Mouse (Mus musculus) adrenal gland, adult 18-20 months (tissue): Measurements from ENCODE around the gene Pde4dip. TPM values are rescaled to one million over a fixed set of nuclear protein-coding genes. Genes with fewer than 3 reads are reported as not detected.

ENCODE experiments used
- DNase-seq, 2 experiments: peaks; one replicate each; pipeline ENCODE4 v3.0.0; 2021 to 2022; ENCODE audit warnings: low spot score in 2 of 2
- total RNA-seq, 2 experiments: library from RNA; stranded (reverse); gene quantifications; 1 replicate in 1 of 2; 2 replicates in 1 of 2; pipeline ENCODE4 v1.2.3; 2021

The Pde4dip gene
- total RNA-seq, 2 experiments from 2014 or later: 24.8 to 32.6 TPM

DNA sequence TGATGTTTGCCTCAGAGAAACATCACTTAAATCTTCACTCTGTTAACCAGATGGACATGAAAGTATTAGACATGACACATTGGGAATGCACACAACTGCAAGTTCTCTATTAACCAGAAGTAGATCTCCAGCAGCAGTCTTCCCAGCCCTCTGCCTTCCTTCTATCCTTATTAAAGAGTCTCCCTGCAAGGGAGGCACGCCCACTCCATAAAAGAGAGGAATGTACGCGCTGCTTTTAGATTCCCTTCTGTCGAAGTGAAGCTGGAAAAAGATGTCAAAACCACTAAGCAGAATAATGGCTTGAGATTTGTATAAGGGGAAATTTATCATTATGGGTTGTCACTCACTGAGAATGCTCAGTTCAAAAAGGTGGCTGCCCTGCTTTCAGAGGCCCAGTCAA, 42.1 kb downstream of the Pde4dip start:
- DNase-seq: no peak

DNA sequence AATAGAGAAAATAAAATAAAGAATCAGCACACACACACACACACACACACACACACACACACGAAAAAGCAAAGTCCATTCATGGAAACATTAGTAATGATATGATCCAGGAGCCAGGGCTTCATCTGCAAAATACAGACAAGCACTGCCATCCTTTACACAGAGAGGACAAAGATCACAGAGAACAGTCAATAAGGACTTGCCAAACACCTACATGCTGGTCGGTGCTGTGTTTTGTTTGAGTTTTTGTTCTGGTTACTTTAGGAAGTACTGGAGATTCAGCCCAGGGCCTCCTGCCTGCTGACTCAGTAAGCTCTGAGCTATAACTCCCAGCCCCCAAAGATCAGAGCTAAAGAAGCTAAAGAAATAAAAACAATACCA, 43.7 kb downstream of the Pde4dip start:
- DNase-seq: no peak

DNA sequence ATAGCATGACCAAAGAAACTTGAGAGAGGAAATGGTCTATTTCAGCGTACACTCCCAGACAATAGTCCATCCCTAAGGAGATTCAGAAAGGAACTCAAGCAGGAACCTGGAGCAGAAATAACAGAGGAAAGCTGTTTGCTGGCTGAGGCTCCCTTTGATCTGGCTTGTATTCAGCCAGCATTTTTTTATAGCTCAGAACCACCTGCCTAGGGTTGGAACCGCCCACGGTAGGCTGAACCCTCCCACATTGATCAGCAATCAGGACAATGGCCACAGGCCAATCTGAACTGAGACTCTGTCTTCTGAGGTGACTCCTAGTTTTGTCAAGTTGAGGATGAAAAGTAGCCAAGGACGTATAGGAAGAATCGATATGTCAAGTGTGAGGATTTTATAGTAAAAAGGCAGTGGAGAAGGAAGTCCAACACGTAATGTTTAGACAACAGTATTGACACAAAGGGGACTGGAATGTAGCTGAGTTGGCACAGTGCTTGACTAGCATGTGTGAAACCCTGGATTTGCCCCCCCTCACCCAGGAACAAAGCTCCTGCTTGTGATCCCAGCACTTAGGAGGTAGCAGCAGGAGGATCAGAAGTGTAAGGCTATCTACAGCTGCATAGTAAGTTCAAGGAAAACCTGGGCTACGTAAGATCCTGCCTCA, 44.2 kb downstream of the Pde4dip start:
- DNase-seq: no peak

DNA sequence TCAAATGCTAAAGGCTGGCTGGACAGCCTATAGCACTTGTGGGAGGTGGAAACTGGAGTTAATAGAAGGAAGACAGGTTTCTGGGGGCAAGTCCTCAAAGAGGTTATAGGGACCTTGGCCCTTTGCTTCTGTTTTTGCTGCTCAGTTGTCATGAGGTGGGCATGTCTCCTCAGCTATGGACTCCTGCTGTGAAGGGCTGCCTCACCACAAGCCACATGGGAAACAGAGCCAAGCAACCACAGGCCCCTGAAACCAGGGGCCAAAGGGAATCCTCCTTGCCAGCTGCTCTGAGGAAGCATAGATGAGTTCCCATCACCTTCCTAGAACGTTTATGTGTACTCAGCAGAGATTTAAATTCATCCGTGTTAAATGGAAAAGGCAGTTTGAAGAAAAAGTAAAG, 45.9 kb downstream of the Pde4dip start:
- DNase-seq: no peak

DNA sequence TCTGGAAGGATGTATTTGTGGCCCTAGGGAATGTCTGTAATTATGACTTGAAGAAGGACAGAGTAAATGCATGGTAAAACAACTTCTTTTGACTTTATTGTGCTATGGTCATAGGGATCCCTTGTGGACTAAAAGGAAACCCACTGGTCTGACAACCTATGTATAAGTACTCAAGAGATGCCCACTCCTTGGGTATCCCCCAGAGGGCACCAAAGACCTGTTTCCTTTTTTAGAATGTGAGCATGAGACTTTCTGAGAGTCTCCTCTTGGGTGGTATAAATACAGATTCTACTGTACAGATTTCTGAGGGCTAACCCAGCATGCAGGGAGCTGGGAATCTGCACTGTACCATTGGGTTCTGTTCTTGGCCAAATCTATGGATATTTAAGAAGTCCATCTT, 48.1 kb downstream of the Pde4dip start:
- DNase-seq: no peak

DNA sequence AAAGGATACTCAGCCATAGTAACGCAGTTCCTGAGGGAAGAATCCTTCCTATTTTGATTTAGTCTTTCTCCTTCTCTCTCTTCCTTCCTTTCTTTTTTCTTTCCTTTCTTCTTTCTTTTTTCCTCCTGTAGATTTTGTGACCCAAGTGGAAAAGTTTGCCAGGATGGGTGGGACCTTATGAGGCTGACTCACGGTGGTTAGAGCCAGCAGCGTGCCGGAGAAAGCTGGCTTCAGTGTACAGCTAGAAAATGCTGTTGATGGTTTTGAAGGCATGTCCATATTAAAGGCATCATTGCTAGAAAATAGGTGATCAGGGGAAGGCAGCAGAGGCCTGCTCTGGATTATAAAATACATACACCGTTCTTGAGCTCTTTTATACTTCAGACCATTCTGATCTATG, 52.6 kb downstream of the Pde4dip start:
- no peak for DNase-seq

DNA sequence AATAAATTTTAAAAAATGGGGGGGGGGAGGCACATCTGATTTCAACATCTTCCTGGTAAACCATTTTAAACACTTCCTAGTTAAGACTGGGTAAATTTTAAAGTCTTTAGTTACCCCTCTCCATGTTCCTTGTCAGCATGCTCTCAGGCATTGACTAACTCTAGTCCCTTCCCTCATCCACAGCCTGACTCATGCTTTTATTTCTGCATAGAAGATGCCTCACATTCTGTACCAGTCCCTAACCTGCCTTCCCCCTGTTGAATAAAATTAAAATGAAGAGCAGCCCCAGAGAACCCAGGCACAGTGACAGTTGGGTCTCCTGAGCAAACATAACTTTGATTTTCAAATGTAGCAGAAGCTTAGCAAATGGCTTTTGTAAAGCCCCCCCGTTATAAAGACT, 53.9 kb downstream of the Pde4dip start:
- DNase-seq: no peak

DNA sequence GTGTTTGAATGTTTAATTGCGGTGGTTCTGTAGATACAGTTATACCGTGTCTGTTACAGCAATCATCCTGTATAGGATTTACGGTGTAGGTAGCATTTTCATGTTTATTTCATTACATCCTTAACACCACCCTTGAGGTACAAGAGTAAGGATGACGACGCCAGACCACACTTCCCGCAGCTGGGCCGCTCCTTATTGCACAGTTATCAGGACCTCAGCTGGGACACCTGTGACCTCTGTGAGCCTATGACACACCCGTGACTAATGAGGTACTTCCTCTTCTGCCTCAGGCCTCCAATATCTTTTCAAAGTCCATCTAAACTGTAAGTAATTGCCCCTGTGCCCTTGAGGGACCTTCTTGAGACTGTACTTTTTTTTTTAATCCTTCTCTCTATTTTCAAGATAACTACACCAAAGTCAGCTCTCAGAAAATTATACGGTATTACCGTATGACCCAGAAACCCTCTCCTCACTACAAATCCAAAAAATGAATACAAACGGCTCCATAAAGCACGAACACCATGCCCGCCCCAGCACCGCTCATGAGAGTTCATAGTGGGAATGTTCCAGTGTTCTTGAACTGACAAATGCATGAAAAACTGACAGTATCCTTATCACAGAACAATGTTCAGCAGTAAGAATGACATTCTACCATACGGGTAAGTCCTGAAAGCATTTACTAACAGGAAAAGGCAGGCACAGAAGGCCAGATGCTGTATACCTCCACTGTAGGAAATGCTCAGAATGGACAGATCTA, 56.8 kb downstream of the Pde4dip start:
- no peak for DNase-seq

DNA sequence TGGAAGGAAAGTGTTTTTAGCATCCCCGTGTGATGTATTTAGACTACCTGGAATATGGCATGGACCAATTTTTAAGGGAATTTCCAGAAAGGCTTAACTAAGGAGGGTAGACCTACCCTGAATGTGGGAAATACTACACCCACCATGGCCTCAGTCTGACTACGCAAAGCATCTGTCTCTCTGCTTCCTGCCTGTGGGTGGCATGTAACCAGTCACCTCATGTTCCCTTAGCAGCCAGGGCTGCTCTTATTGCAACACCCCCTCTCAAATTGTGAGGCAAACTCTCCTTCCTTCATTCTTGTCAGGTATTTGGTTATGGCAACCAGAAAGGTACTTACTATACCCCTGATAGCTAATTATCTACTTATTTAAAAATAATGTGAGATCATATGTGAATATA, 57.9 kb downstream of the Pde4dip start:
- no peak for DNase-seq

DNA sequence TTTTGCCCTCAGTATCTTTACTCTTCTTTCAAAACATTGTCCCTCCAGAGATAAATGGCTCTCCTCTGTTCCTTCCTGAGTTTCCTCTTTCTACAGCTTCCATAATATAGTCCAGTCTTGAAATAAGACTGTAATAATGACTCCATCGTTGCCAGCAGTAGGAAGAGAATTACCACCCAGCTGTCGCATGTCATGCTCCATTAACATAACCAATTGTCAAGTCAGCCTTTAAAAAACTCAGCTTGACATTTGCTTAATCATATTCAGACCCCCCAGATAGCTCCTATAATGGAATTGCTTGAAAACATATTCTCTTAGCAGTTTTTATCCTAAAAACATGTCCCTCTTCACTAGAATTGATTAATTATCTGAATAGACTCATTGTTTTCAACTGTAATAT, 58.4 kb downstream of the Pde4dip start:
- DNase-seq: no peak

DNA sequence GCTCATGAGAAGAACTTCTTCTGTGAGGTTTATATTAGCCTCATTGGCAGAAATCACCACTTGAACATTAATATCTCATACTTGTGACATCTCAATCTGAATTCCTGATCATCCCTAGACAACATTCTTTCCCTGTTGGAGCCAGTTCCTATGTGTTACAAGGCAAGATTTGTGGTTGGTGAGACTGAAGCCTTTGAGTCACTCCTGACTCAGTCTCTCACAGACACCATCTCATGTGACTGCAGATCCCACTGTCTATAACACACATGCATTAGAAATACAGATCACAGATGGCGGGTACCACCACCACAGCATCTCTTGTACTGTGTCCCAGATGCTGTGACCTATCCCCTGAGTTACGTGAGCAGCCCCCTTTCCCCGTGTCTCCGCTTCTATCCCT, 60.2 kb downstream of the Pde4dip start:
- DNase-seq: no peak

DNA sequence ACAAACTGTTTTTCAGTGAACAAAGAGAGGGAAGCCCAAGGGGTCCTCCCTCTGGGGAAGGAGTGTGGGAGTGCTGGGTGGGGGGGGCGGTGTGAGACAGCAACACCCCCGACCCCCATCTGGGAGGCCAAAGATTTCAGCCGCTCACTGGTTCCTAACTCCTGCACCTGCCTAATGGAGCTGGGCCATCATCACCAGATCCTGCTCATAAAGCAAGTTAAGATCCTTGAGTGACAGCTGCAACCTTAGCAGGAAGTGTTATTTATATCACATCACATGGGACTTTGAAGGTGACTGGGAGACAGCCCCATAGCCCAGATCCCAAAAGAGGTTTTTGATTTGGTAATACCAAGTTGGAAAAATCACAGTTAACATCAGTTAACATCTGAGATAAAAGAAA, 63.3 kb downstream of the Pde4dip start:
- no peak for DNase-seq

DNA sequence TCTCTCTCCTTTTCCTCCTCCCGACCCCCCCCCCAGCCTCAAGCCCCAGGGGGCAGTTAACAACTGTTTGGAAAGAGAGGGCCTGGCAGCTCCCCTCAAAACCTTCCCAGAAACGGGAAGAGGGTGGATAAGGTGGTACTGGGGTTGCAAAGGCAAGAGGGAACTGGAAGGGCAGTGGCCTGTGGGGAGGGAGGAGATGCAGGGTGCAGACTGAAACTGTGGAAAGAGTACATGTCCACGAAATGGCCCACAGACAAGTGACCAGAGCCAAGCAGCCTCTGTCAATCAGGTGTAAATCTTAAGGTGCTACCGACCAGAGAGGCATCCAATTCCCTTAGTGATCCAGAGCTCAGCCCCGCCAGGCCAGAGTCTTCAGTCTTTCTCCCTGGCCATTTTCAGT, 63.8 kb downstream of the Pde4dip start:
- DNase-seq: no peak

DNA sequence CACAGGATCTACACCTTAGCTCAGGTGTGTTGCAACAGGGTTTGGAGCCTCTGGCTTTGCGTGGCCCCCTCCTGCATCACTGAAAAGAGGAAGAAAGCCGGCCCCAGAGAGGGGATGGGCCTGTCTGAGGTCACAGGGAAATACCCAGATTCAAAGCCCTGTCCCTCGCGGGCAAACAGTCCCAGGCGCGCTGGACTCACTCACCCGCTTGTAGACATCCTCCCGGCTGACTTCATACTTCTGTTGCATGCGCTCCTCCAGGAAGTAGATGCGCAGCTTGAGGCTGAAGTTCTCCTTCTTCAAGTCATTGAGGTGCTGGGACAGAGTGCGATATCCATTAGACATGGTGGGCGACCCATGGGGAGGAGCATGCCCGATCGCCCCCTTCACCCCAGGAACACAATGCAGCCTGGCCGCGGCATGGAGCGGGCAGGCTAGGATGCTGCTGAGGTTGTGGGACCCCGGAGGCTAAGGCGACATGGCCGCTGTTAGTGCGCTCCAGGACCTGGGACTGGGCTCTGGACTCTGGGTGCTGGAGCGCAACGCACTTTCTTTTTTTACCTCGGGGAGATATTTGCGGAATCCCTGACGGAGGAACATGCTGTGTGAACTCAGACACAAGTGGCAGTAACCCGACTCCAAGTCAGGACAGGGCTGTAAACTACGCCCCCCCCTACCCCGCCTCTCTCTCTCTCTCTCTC, 64.3 kb downstream of the Pde4dip start:
- DNase-seq: no peak

DNA sequence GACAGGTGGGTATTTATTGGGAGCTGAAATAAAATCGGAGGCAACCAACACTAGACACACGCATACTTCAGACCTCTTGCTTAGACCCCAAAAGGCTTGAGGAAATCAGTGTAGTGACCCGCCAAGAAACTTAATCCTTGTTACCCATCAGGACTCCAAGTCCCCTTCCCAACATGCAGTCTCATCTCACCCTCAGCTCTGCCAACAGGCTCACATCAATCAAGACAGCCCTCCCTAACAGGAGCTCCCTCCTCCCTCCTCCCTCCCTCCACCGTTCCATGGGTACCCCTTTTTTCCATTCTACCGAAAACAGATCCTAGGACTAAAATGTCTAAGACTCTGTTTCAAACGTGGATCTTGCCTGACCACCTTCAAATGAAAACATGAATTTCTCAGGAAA, 65.1 kb downstream of the Pde4dip start:
- DNase-seq: no peak

DNA sequence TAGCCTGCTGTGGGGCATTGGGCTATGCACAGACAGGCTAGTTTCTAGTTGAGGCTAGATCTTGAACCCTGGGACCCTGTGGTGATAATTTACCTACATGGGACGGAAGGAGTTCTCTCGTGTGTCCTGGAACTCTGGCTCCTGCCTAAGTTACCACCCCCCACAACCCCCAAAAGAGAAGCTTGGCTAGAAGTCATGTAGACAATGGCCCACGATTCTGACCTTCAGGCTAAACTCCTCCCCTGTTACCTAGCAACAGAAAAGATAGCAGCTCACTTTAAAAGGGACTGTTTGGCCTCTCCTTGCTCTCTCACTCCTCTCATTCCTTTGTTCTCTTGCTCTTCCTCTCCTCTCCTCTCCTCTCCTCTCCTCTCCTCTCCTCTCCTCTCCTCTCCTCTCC, 69.5 kb downstream of the Pde4dip start:
- DNase-seq: no peak

DNA sequence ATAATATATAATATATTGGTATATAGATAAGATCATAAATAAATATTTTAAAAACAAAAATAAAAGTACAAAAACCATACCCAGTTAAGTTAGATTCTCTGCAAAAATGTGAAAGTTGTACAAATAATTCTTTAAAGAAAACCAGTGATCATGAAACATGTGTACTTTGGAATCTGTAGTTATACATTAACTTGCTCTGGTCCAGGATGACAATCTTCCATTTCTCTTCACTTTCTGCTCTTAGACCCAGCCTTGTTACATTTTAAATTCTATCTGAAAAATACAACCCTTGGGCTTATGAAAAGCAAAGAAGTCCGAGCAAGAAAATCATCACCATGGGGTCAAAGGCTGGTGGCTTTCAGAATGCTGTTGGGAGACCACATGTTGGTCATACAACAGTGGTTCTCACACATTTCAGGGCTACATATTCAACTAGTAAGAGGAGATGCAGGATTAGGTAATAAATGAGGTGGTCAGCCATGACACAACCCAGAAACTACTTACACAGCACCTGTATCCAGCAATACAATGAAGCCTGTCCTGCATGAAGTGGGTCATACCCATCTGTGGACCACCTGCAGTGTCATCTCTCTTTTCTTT, 70.0 kb downstream of the Pde4dip start:
- no peak for DNase-seq

DNA sequence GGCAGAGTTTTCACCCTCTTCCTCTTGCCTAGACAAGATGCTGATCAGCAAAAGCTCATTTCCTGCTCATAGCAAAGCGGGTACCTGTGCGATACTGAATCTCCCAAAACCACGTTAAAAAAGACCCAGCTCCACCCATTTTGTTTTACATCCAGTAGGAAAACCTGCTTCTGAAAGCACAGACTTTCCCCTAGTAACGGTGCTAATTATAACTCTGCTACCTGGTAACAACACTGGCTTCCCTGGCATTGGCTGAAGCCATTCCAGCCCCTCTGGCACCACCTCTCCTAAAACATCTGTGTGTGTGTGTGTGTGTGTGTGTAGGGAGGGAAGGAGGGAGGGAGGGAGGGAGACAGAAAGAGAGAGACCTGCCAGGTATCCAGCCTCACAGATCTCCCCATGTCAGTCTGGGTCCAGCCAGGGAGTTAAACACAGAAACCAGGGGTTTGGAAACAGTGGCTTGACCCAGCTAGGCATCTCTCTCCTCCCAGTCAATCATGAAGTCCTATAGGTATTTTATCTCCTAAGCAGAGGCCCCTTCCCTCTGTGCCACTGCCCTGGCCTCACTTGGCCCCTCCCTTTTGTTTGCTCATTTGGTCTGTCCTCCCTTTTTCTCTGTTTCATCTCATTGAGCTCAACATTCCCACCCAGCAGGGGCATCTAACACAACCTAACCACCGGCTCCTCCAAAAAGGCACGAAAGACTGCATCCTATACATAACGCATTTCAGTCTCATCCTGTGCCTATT, 76.7 kb downstream of the Pde4dip start:
- DNase-seq: no peak

DNA sequence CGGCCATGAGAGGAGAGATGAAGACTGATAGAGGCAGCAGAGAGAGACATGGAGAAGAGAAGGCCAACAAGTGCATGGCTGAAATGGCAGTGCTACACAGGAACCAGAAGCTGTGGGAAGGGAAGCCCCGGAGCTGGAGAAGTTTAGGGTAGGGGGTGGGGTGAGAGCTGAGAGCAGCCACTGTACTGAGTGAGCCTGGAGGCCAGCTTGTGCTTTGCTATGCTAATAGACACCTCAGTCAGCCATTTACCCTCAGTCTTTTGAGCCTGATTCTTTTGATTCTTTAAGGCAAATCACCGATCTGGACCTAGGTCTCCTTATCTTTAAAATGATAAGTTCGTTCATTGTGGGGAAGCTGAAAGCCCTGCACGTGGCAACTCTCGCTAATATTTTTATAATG, 77.3 kb downstream of the Pde4dip start:
- DNase-seq: no peak

DNA sequence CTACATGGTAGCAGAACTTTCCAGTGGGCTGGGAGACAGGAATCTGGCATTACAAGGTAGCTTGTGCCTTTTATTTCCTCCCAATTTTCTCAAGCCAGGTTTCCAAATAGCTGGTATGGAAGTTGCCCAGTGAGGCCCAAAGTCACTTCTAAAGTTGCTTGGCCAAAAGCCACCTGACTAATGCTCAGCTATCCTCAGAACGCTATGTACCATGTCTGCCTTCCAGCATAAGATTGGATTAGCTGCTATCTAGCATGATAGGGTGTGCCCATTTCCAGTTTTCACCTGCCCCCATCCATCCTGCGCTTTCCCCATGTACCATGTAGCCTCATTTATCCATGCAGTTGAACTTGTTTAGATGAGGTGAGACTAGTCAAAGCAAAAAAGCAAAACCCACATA, 78.2 kb downstream of the Pde4dip start:
- no peak for DNase-seq

DNA sequence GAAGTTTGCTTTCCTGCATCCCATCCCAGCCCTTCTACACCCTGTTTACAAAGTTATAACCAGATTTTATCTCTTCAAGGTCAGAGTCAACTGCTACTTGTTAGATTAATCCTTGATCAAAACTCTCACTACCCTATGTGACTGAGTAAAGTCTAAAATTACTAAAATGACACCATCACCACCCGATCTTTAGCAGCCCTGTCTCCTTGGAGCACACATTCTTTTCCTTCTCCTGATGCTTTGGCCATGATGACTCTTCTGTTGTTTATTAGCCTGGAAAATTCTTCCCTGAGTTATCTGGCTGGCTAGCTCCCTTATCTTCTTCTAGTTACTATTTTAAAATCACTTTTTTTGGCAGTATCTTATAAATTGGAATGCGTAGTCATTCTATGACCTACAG, 82.9 kb downstream of the Pde4dip start:
- DNase-seq: no peak
